Mouse (Mus musculus) thymus, adult 2 months (tissue): ENCODE data around the gene Tlx3.

Source experiments
- CTCF ChIP-seq: fragments of 200-500 bp; IDR thresholded peaks from 2 replicates; pipeline ENCODE4 v1.5.1; 2012; ENCODE audit warnings: mild to moderate bottlenecking, control low read depth, low read length, moderate library complexity, borderline replicate concordance; ENCODE audit not compliant: control insufficient read depth, poor library complexity, insufficient read depth; ENCODE audit errors: extremely low read depth
- POLR2A ChIP-seq: fragments of 200-500 bp; IDR thresholded peaks from 2 replicates; pipeline ENCODE4 v1.6.1; 2012; ENCODE audit warnings: mild to moderate bottlenecking, low read length, control low read depth, moderate library complexity; ENCODE audit not compliant: control insufficient read depth, poor library complexity, insufficient read depth; ENCODE audit errors: extremely low read depth

DNA sequence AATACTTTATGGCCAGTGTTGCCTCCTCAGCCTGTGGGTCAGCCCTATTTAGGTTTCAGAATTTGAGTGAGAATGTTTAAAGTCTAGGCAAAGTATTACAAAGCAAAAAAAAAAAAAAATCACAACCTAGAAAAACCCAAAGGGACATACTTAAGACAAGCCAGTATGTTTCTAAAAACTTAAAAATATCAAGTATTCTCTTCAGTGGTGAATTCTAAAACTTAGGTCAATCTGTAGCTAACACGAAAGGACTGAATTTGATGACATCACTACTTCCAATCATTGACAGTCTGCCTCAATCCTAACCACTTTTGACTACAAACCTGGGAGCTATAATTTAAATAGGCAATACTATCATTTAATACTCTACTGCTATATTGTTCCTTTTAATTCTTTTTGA is 50.4 kb downstream of the Tlx3 start:
- TF ChIP-seq POLR2A (no peak), CTCF (no peak)
